8 mouse cellular contexts compared by ENCODE assay signal in genomic region chr3:142168251-142168862, GRCm38 (mm10). TPM values are rescaled to one million over a fixed set of nuclear protein-coding genes. Genes with fewer than 3 reads are reported as not detected.
DNase-seq lines count a peak whose midpoint lies in the region; ATAC-seq lines count a peak whose summit lies in the region.

No protein-coding gene starts in this region.

- H3K27ac ChIP-seq in liver, embryonic 11.5 days (ENCODE audit: low read depth, low read length) = no peak overlapping the region
- no peak overlapping the region for H3K27ac ChIP-seq in embryonic facial prominence, embryonic 13.5 days
- H3K27ac ChIP-seq in intestine, embryonic 16.5 days (ENCODE audit: low read length) = no peak overlapping the region
- H3K27ac ChIP-seq in neural tube, embryonic 13.5 days (replicated peaks) = 0 out of 2 replicates have a peak overlapping the region, but pooled peaks have one; percentile 52

- no peaks in the 10 kb centered on the region for H3K36me3 ChIP-seq in liver, embryonic 11.5 days (ENCODE audit: control insufficient read depth, insufficient read depth, low read length)
- H3K36me3 ChIP-seq in embryonic facial prominence, embryonic 13.5 days = no peaks in the 10 kb centered on the region
- H3K36me3 ChIP-seq in intestine, embryonic 16.5 days (ENCODE audit: control insufficient read depth, insufficient read depth, low read length) = no peaks in the 10 kb centered on the region
- no peaks in the 10 kb centered on the region for H3K36me3 ChIP-seq in neural tube, embryonic 13.5 days

- H3K27me3 ChIP-seq in liver, embryonic 11.5 days (replicated peaks; ENCODE audit: control insufficient read depth, insufficient read depth, low read length) = peaks cover 20% of the 10 kb centered on the region
- H3K27me3 ChIP-seq in embryonic facial prominence, embryonic 13.5 days = peaks cover 71% of the 10 kb centered on the region
- H3K27me3 ChIP-seq in intestine, embryonic 16.5 days (replicated peaks; ENCODE audit: control insufficient read depth, insufficient read depth, low read length) = peaks cover 6% of the 10 kb centered on the region
- peaks cover 31% of the 10 kb centered on the region for H3K27me3 ChIP-seq in neural tube, embryonic 13.5 days

- 0 out of 2 replicates have a peak, but pooled peaks have one; percentile 31 for ATAC-seq in liver, embryonic 11.5 days (replicated peaks; ENCODE audit: low FRiP score)
- ATAC-seq in embryonic facial prominence, embryonic 13.5 days (ENCODE audit: insufficient number of reproducible peaks, insufficient read depth, low FRiP score, low TSS enrichment, low read depth) = no peak
- ATAC-seq in intestine, embryonic 16.5 days = no peak; the same call in 1 of the 2 replicates
- ATAC-seq in neural tube, embryonic 13.5 days (ENCODE audit: low read depth) = no peak

- no peaks in the 10 kb centered on the region for H3K9me3 ChIP-seq in liver, embryonic 11.5 days (ENCODE audit: control insufficient read depth, low read length)
- no peaks in the 10 kb centered on the region for H3K9me3 ChIP-seq in embryonic facial prominence, embryonic 13.5 days
- no peaks in the 10 kb centered on the region for H3K9me3 ChIP-seq in intestine, embryonic 16.5 days (ENCODE audit: control insufficient read depth, low read length)
- H3K9me3 ChIP-seq in neural tube, embryonic 13.5 days = no peaks in the 10 kb centered on the region

- H3K4me2 ChIP-seq in liver, embryonic 11.5 days = peak overlapping the region; percentile 72
- peak overlapping the region; percentile 97 for H3K4me2 ChIP-seq in embryonic facial prominence, embryonic 13.5 days
- peak overlapping the region; percentile 99 for H3K4me2 ChIP-seq in intestine, embryonic 16.5 days (ENCODE audit: low read depth, low read length)
- H3K4me2 ChIP-seq in neural tube, embryonic 13.5 days = peak overlapping the region; percentile 95

- 14% methylated on average over 9 of the region's 9 CpGs for WGBS in liver, embryonic 11.5 days
- WGBS in embryonic facial prominence, embryonic 13.5 days = 4% methylated on average over 9 of the region's 9 CpGs
- 20% methylated on average over 9 of the region's 9 CpGs for WGBS in intestine, embryonic 16.5 days
- WGBS in neural tube, embryonic 13.5 days = 12% methylated on average over 9 of the region's 9 CpGs

- H3K9ac ChIP-seq in liver, embryonic 11.5 days (ENCODE audit: low read depth, low read length) = no peak overlapping the region
- peak overlapping the region; percentile 82 for H3K9ac ChIP-seq in embryonic facial prominence, embryonic 13.5 days
- peak overlapping the region; percentile 71 for H3K9ac ChIP-seq in intestine, embryonic 16.5 days (ENCODE audit: low read depth, low read length)
- peak overlapping the region; percentile 75 for H3K9ac ChIP-seq in neural tube, embryonic 13.5 days

- H3K4me1 ChIP-seq in liver, embryonic 11.5 days (replicated peaks; ENCODE audit: control insufficient read depth, insufficient read depth, low read length) = no peaks in the 10 kb centered on the region; the same call in 1 of the 2 replicates
- H3K4me1 ChIP-seq in embryonic facial prominence, embryonic 13.5 days = peaks cover 6% of the 10 kb centered on the region; the same call in 1 of the 2 replicates
- H3K4me1 ChIP-seq in intestine, embryonic 16.5 days (ENCODE audit: control insufficient read depth, insufficient read depth, low read length) = peaks cover 16% of the 10 kb centered on the region
- H3K4me1 ChIP-seq in neural tube, embryonic 13.5 days (replicated peaks) = peaks cover 18% of the 10 kb centered on the region

- DNase-seq in liver, embryonic 11.5 days (ENCODE audit: low spot score) = no peak
- no peak for DNase-seq in liver
- no peak for DNase-seq in c-Kit-positive CD71-positive TER-119-positive erythroid progenitor cells, embryonic 14.5 days (ENCODE audit: low spot score)
- no peak for DNase-seq in left cerebral cortex, adult 9 months (ENCODE audit: low spot score in 2 of 2)
- DNase-seq in layer of hippocampus, adult 8-10 months (ENCODE audit: low spot score in 2 of 2) = no peak

- H3K4me3 ChIP-seq in liver, embryonic 11.5 days (ENCODE audit: low read depth, low read length) = peak overlapping the region; percentile 54
- peak overlapping the region; percentile 65 for H3K4me3 ChIP-seq in embryonic facial prominence, embryonic 13.5 days
- peak overlapping the region; percentile 64 for H3K4me3 ChIP-seq in intestine, embryonic 16.5 days (ENCODE audit: low read length)
- peak overlapping the region; percentile 73 for H3K4me3 ChIP-seq in neural tube, embryonic 13.5 days

RNA-seq across cellular contexts. Expression of gene Bmpr1b, which starts 0.9 kb away (rescaled TPM):
- 1.1 and 1.3 TPM in 2 replicates for polyA plus RNA-seq in liver, embryonic 11.5 days (2014; fragmentation: Nextera tagmentation; extraction: Ambion mirVana)
- polyA plus RNA-seq in embryonic facial prominence, embryonic 13.5 days (2015; fragmentation: Nextera tagmentation; extraction: Ambion mirVana) = 4.1 and 5.2 TPM in 2 replicates
- polyA plus RNA-seq in intestine, embryonic 16.5 days (2015; fragmentation: Nextera tagmentation; extraction: Ambion mirVana) = 0.71 and 1.1 TPM in 2 replicates
- polyA plus RNA-seq in neural tube, embryonic 13.5 days (2015; fragmentation: Nextera tagmentation; extraction: Ambion mirVana) = 3.5 and 5.2 TPM in 2 replicates
- total RNA-seq in layer of hippocampus, adult 8-10 months (2022) = 10 to 100 TPM; 20.4 to 22.9 (median 21.7) TPM
